Mouse (Mus musculus) adrenal gland, adult (tissue): ENCODE data around the gene Asb18.

Experiments used
- DNase-seq, 2 experiments: peaks; one replicate each; pipeline ENCODE4 v3.0.0; 2022 to 2023; ENCODE audit warnings: low spot score in 1 of 2; ENCODE audit not compliant: inconsistent age in 2 of 2

Asb18 gene

GRCm38 (mm10) chr1:90014446-90014845 lies at the start of gene Asb18:
Asb18 (minus strand) TSS chr1:90014666.
- no peak for DNase-seq

- DNase-seq, result peak; percentile 41 to 84
These were observed 46.1 kb upstream of the Asb18 start for GRCm38 (mm10) chr1:90060599-90060998.

- DNase-seq, result no peak
These were observed 45.6 kb upstream of the Asb18 start for GRCm38 (mm10) chr1:90060054-90060453.

- no peak for DNase-seq
These were observed 40.5 kb upstream of the Asb18 start for GRCm38 (mm10) chr1:90054991-90055390.

GRCm38 (mm10) chr1:90051347-90051746 lies 36.9 kb upstream of the Asb18 start:
- DNase-seq, result peak; percentile 53 to 85

- DNase-seq, result no peak
These were observed 35.7 kb upstream of the Asb18 start for GRCm38 (mm10) chr1:90050046-90050739.

GRCm38 (mm10) chr1:90028305-90028704 lies 13.8 kb upstream of the Asb18 start:
- no peak for DNase-seq

GRCm38 (mm10) chr1:90026945-90027344 lies 12.5 kb upstream of the Asb18 start:
- DNase-seq, result peak; percentile 51 to 78

GRCm38 (mm10) chr1:90020336-90020735 lies 5.9 kb upstream of the Asb18 start:
- DNase-seq, result peak; percentile 73 to 83

GRCm38 (mm10) chr1:90018071-90018470 lies 3.6 kb upstream of the Asb18 start:
- DNase-seq, result peak; percentile 87 to 92

GRCm38 (mm10) chr1:90013273-90013672 lies 1.2 kb downstream of the Asb18 start:
- DNase-seq, result no peak

GRCm38 (mm10) chr1:90012850-90013249 lies 1.6 kb downstream of the Asb18 start:
- DNase-seq, result no peak

- no peak for DNase-seq
These were observed 2.3 kb downstream of the Asb18 start for GRCm38 (mm10) chr1:90012168-90012567.

- DNase-seq, result no peak
These were observed 4.4 kb downstream of the Asb18 start for GRCm38 (mm10) chr1:90010077-90010476.

- DNase-seq, result no peak
These were observed 5.3 kb downstream of the Asb18 start for GRCm38 (mm10) chr1:90009188-90009587.

- no peak for DNase-seq
These were observed 7.8 kb downstream of the Asb18 start for GRCm38 (mm10) chr1:90006666-90007065.

- no peak for DNase-seq
These were observed 13.5 kb downstream of the Asb18 start for GRCm38 (mm10) chr1:90000981-90001380.

GRCm38 (mm10) chr1:89999858-90000257 lies 14.6 kb downstream of the Asb18 start:
- no peak for DNase-seq

- DNase-seq, result no peak
These were observed 15.8 kb downstream of the Asb18 start for GRCm38 (mm10) chr1:89998696-89999095.

GRCm38 (mm10) chr1:89998076-89998475 lies 16.4 kb downstream of the Asb18 start:
- DNase-seq, result no peak

GRCm38 (mm10) chr1:89992256-89992655 lies 22.2 kb downstream of the Asb18 start:
- DNase-seq, result no peak

GRCm38 (mm10) chr1:89977261-89977660 lies 37.2 kb downstream of the Asb18 start:
- no peak for DNase-seq

- DNase-seq, result no peak
These were observed 38.1 kb downstream of the Asb18 start for GRCm38 (mm10) chr1:89976411-89976810.
